Mouse (Mus musculus): ENCODE measurements around the gene C2cd5. TPM values are rescaled to one million over a fixed set of nuclear protein-coding genes. Genes with fewer than 3 reads are reported as not detected.

Gene C2cd5
- polyA plus RNA-seq, 1 experiment from 2014 or later: 25.0 TPM

GRCm38 (mm10) chr6:143130411-143130810 lies 30.5 kb upstream of the C2cd5 start:
- H3K27ac ChIP-seq (ENCODE audit: low read depth, low read length): no peak overlapping the region
- WGBS: 55% methylated on average over 4 of the region's 4 CpGs
- H3K4me3 ChIP-seq (ENCODE audit: low read depth, low read length): no peak overlapping the region
- H3K4me2 ChIP-seq: no peak overlapping the region
- no peak for DNase-seq (ENCODE audit: low spot score)
- no peak overlapping the region for H3K9ac ChIP-seq (ENCODE audit: low read depth, low read length)
- no peaks in the 10 kb centered on the region for H3K27me3 ChIP-seq (replicated peaks; ENCODE audit: control insufficient read depth, insufficient read depth, low read length)
- no peaks in the 10 kb centered on the region for H3K36me3 ChIP-seq (ENCODE audit: control insufficient read depth, insufficient read depth, low read length)
- H3K4me1 ChIP-seq (replicated peaks; ENCODE audit: control insufficient read depth, insufficient read depth, low read length): no peaks in the 10 kb centered on the region
- no peaks in the 10 kb centered on the region for H3K9me3 ChIP-seq (ENCODE audit: control insufficient read depth, low read length)
- no peak for ATAC-seq (replicated peaks; ENCODE audit: low FRiP score)

- Histone ChIP-seq H3K4me1 (replicated peaks; ENCODE audit: control insufficient read depth, insufficient read depth, low read length) (no peaks in the 10 kb centered on the region), H3K9me3 (ENCODE audit: control insufficient read depth, low read length) (no peaks in the 10 kb centered on the region), H3K27ac (ENCODE audit: low read depth, low read length) (no peak overlapping the region), H3K36me3 (ENCODE audit: control insufficient read depth, insufficient read depth, low read length) (no peaks in the 10 kb centered on the region), H3K4me3 (ENCODE audit: low read depth, low read length) (no peak overlapping the region), H3K4me2 (no peak overlapping the region), H3K9ac (ENCODE audit: low read depth, low read length) (no peak overlapping the region), H3K27me3 (replicated peaks; ENCODE audit: control insufficient read depth, insufficient read depth, low read length) (no peaks in the 10 kb centered on the region)
- DNase-seq (ENCODE audit: low spot score): no peak
- ATAC-seq (replicated peaks; ENCODE audit: low FRiP score): no peak
- 89% methylated on average over 3 of the region's 3 CpGs for WGBS
Measured at GRCm38 (mm10) chr6:143129952-143130351, 30.0 kb upstream of the C2cd5 start.

- ATAC-seq (replicated peaks; ENCODE audit: low FRiP score): no peak
Measured at GRCm38 (mm10) chr6:143129466-143129865, 29.5 kb upstream of the C2cd5 start.

GRCm38 (mm10) chr6:143125721-143126120 lies 25.8 kb upstream of the C2cd5 start:
- Histone ChIP-seq H3K9ac (ENCODE audit: low read depth, low read length) (no peak overlapping the region), H3K4me2 (no peak overlapping the region), H3K4me1 (replicated peaks; ENCODE audit: control insufficient read depth, insufficient read depth, low read length) (no peaks in the 10 kb centered on the region), H3K27ac (ENCODE audit: low read depth, low read length) (no peak overlapping the region), H3K4me3 (ENCODE audit: low read depth, low read length) (no peak overlapping the region), H3K9me3 (ENCODE audit: control insufficient read depth, low read length) (no peaks in the 10 kb centered on the region), H3K27me3 (replicated peaks; ENCODE audit: control insufficient read depth, insufficient read depth, low read length) (no peaks in the 10 kb centered on the region), H3K36me3 (ENCODE audit: control insufficient read depth, insufficient read depth, low read length) (no peaks in the 10 kb centered on the region)
- no peak for ATAC-seq (replicated peaks; ENCODE audit: low FRiP score)
- no peak for DNase-seq (ENCODE audit: low spot score)

More at GRCm38 (mm10) chr6:143129466-143129865, 29.5 kb upstream of the C2cd5 start:
- Histone ChIP-seq H3K9me3 (ENCODE audit: control insufficient read depth, low read length) (no peaks in the 10 kb centered on the region), H3K4me2 (no peak overlapping the region), H3K27me3 (replicated peaks; ENCODE audit: control insufficient read depth, insufficient read depth, low read length) (no peaks in the 10 kb centered on the region), H3K9ac (ENCODE audit: low read depth, low read length) (no peak overlapping the region), H3K4me1 (replicated peaks; ENCODE audit: control insufficient read depth, insufficient read depth, low read length) (no peaks in the 10 kb centered on the region), H3K36me3 (ENCODE audit: control insufficient read depth, insufficient read depth, low read length) (no peaks in the 10 kb centered on the region), H3K27ac (ENCODE audit: low read depth, low read length) (no peak overlapping the region), H3K4me3 (ENCODE audit: low read depth, low read length) (no peak overlapping the region)
- WGBS: 78% methylated on average over 7 of the region's 7 CpGs
- no peak for DNase-seq (ENCODE audit: low spot score)

- no peak overlapping the region for H3K4me3 ChIP-seq (ENCODE audit: low read depth, low read length)
- no peak overlapping the region for H3K4me2 ChIP-seq
- DNase-seq (ENCODE audit: low spot score) (no peak), ATAC-seq (replicated peaks; ENCODE audit: low FRiP score) (no peak)
- H3K27me3 ChIP-seq (replicated peaks; ENCODE audit: control insufficient read depth, insufficient read depth, low read length): no peaks in the 10 kb centered on the region
- H3K27ac ChIP-seq (ENCODE audit: low read depth, low read length): no peak overlapping the region
- no peaks in the 10 kb centered on the region for H3K36me3 ChIP-seq (ENCODE audit: control insufficient read depth, insufficient read depth, low read length)
- 89% methylated on average over 6 of the region's 6 CpGs for WGBS
- H3K9ac ChIP-seq (ENCODE audit: low read depth, low read length): no peak overlapping the region
- no peaks in the 10 kb centered on the region for H3K9me3 ChIP-seq (ENCODE audit: control insufficient read depth, low read length)
- H3K4me1 ChIP-seq (replicated peaks; ENCODE audit: control insufficient read depth, insufficient read depth, low read length): peaks cover 6% of the 10 kb centered on the region
Measured at GRCm38 (mm10) chr6:143119325-143119724, 19.4 kb upstream of the C2cd5 start.

GRCm38 (mm10) chr6:143116779-143117178 lies 16.8 kb upstream of the C2cd5 start:
- no peaks in the 10 kb centered on the region for H3K36me3 ChIP-seq (ENCODE audit: control insufficient read depth, insufficient read depth, low read length)
- DNase-seq (ENCODE audit: low spot score) (no peak), ATAC-seq (replicated peaks; ENCODE audit: low FRiP score) (no peak)
- peaks cover 6% of the 10 kb centered on the region for H3K4me1 ChIP-seq (replicated peaks; ENCODE audit: control insufficient read depth, insufficient read depth, low read length)
- no peaks in the 10 kb centered on the region for H3K27me3 ChIP-seq (replicated peaks; ENCODE audit: control insufficient read depth, insufficient read depth, low read length)
- no peaks in the 10 kb centered on the region for H3K9me3 ChIP-seq (ENCODE audit: control insufficient read depth, low read length)
- WGBS: 66% methylated on average over 6 of the region's 6 CpGs
- no peak overlapping the region for H3K9ac ChIP-seq (ENCODE audit: low read depth, low read length)
- no peak overlapping the region for H3K4me3 ChIP-seq (ENCODE audit: low read depth, low read length)
- H3K4me2 ChIP-seq: no peak overlapping the region
- no peak overlapping the region for H3K27ac ChIP-seq (ENCODE audit: low read depth, low read length)

GRCm38 (mm10) chr6:143115505-143115904 lies 15.6 kb upstream of the C2cd5 start:
- peak; percentile 37 for ATAC-seq (replicated peaks; ENCODE audit: low FRiP score)
- WGBS: 44% methylated on average over 5 of the region's 5 CpGs
- no peak for DNase-seq (ENCODE audit: low spot score)
- H3K27ac ChIP-seq (ENCODE audit: low read depth, low read length): peak overlapping the region; percentile 52
- H3K9ac ChIP-seq (ENCODE audit: low read depth, low read length): no peak overlapping the region
- no peaks in the 10 kb centered on the region for H3K27me3 ChIP-seq (replicated peaks; ENCODE audit: control insufficient read depth, insufficient read depth, low read length)
- peak overlapping the region; percentile 42; the same call in 1 of the 2 replicates for H3K4me2 ChIP-seq
- no peaks in the 10 kb centered on the region for H3K36me3 ChIP-seq (ENCODE audit: control insufficient read depth, insufficient read depth, low read length)
- no peak overlapping the region for H3K4me3 ChIP-seq (ENCODE audit: low read depth, low read length)
- no peaks in the 10 kb centered on the region for H3K9me3 ChIP-seq (ENCODE audit: control insufficient read depth, low read length)
- H3K4me1 ChIP-seq (replicated peaks; ENCODE audit: control insufficient read depth, insufficient read depth, low read length): peaks cover 6% of the 10 kb centered on the region

- Histone ChIP-seq H3K4me2 (peak overlapping the region; percentile 42), H3K4me1 (replicated peaks; ENCODE audit: control insufficient read depth, insufficient read depth, low read length) (peaks cover 6% of the 10 kb centered on the region)
Measured at GRCm38 (mm10) chr6:143115011-143115445, 15.1 kb upstream of the C2cd5 start.

GRCm38 (mm10) chr6:143114556-143114955 lies 14.6 kb upstream of the C2cd5 start:
- Histone ChIP-seq H3K4me2 (peak overlapping the region; percentile 42), H3K9ac (ENCODE audit: low read depth, low read length) (no peak overlapping the region), H3K9me3 (ENCODE audit: control insufficient read depth, low read length) (no peaks in the 10 kb centered on the region), H3K4me3 (ENCODE audit: low read depth, low read length) (no peak overlapping the region), H3K27me3 (replicated peaks; ENCODE audit: control insufficient read depth, insufficient read depth, low read length) (no peaks in the 10 kb centered on the region), H3K36me3 (ENCODE audit: control insufficient read depth, insufficient read depth, low read length) (no peaks in the 10 kb centered on the region), H3K27ac (ENCODE audit: low read depth, low read length) (peak overlapping the region; percentile 52), H3K4me1 (replicated peaks; ENCODE audit: control insufficient read depth, insufficient read depth, low read length) (peaks cover 6% of the 10 kb centered on the region)
- DNase-seq (ENCODE audit: low spot score) (no peak), ATAC-seq (replicated peaks; ENCODE audit: low FRiP score) (peak; percentile 66)
- 4% methylated on average over 2 of the region's 2 CpGs for WGBS

More at GRCm38 (mm10) chr6:143115011-143115445, 15.1 kb upstream of the C2cd5 start:
- no peaks in the 10 kb centered on the region for H3K36me3 ChIP-seq (ENCODE audit: control insufficient read depth, insufficient read depth, low read length)
- H3K27me3 ChIP-seq (replicated peaks; ENCODE audit: control insufficient read depth, insufficient read depth, low read length): no peaks in the 10 kb centered on the region
- DNase-seq (ENCODE audit: low spot score) (no peak), ATAC-seq (replicated peaks; ENCODE audit: low FRiP score) (peak; percentile 92)
- no peak overlapping the region for H3K9ac ChIP-seq (ENCODE audit: low read depth, low read length)
- no peak overlapping the region for H3K4me3 ChIP-seq (ENCODE audit: low read depth, low read length)
- H3K9me3 ChIP-seq (ENCODE audit: control insufficient read depth, low read length): no peaks in the 10 kb centered on the region
- peak overlapping the region; percentile 52 for H3K27ac ChIP-seq (ENCODE audit: low read depth, low read length)
- 25% methylated on average over 9 of the region's 9 CpGs for WGBS
